Mouse (Mus musculus) MEL-GATA-1-ER (cell line): ENCODE results near the gene Runx2.

ENCODE experiments used
- DNase-seq: peaks from one replicate; pipeline ENCODE4 v3.0.0-alpha.2; 2012; ENCODE audit warnings: low read depth; ENCODE audit errors: extremely low read depth

Gene Runx2

DNA sequence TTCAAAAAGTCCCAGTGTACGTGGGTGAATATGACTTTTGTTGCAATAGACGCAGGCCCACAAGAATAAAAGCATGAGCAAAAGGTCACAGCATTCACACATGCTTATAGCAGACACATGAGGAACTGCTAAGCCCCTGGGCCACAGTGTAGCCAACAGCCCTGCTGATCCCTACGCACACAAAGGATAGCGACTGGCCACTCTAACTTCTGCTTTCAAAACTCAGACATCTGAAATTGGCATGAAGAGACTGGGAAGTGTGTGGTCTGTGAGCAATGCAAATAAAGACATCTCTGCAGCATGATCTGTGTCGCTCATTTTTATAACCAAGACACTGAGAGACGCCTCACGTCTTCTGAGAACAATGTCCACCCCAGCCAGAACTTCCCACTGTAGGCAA is 150.7 kb downstream of the Runx2 start:
- DNase-seq, result no peak

- no peak for DNase-seq
Measured at GRCm38 (mm10) chr17:44663208-44663607, 151.4 kb downstream of the Runx2 start.

DNA sequence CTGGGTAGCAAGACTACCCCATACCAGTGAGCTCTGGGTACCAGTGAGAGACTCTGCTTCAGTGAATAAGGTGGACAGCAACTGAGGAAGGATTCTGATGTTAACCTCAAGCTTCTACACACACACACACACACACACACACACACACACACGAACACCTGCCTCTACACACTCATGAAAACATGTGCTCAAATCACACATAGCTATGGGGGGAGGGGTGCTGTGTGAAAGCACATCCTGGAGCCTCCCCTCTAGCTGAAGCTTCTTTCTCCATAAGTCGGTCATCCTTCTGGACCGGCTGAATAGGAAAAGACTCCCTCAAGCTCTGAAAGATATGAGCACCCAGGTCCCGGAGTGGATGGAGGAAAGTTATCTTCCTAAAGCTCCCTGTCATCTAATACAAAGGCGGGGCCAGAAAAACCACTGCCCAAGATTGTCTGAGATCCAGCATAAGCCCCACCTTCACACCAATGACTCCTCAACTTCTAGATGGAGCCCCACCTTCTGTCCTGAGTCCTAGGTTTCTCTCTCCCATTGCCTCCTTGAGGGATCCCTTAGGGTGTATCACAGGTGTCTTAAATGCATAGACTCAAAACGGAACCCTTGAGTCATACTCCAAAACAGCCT is 152.4 kb downstream of the Runx2 start:
- no peak for DNase-seq

- no peak for DNase-seq
Measured at GRCm38 (mm10) chr17:44660121-44660806, 154.3 kb downstream of the Runx2 start.

DNA sequence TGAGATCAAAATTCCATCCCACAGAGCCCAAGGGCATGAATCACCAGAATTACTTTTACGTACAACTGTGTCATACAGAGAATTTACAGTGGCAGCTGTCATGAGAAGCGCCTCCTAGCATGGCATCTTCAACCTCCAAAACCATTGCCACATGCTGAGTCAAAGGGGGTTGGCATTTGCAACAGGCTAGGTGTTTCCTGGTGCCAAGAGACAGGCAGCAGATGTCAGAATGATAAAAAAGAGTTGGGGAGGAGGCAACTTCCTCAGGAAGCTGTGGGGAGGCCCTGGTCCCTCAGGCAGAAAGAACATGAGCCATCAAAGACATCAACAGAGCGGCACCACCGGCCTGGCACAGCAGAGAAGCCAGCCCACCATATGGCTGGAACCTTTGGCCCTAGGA is 160.1 kb downstream of the Runx2 start:
- DNase-seq, result peak; percentile 52

DNA sequence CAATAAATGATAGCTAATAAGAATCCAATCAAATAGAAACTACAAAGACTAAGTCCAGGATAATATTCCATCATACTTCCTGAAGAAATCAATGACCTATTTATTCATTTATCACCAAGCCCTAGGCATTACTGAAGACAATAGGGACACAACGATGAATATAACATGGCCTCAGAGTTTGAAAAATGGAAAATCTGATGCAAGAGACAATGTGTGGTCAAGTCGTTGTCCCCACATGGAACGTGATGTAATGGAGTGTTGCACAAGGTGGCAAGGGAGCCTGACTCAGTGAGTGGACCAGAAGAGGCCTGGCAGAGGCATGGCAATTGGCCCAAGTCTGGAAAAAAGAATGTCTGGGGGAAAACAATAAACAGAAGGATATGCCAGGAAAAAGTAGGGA is 161.5 kb downstream of the Runx2 start:
- no peak for DNase-seq

- DNase-seq, result no peak
Measured at GRCm38 (mm10) chr17:44652054-44652453, 162.5 kb downstream of the Runx2 start.

- no peak for DNase-seq
Measured at GRCm38 (mm10) chr17:44651613-44652012, 163.0 kb downstream of the Runx2 start.

- DNase-seq, result no peak
Measured at GRCm38 (mm10) chr17:44650431-44650830, 164.2 kb downstream of the Runx2 start.

DNA sequence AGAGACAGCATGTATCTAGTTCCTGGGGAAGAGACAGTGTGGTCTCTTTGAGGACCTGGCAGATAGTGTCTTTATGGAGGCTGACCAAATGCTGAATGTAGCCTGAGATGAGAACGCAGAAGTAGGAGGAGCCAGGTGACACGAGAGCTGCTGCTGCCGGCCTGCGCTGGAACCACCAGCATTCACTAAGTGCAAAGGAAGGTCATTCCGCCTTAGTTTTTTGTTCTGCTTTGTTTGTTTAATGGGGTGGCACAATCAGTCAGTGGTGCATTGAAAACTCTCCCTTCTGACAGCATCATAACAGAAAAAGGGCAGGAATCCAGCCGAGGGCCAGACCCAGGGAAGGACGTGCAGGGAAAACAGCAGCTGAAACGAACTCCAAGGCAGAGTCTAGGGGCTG is 165.5 kb downstream of the Runx2 start:
- no peak for DNase-seq

- DNase-seq, result no peak
Measured at GRCm38 (mm10) chr17:44647916-44648315, 166.7 kb downstream of the Runx2 start.

DNA sequence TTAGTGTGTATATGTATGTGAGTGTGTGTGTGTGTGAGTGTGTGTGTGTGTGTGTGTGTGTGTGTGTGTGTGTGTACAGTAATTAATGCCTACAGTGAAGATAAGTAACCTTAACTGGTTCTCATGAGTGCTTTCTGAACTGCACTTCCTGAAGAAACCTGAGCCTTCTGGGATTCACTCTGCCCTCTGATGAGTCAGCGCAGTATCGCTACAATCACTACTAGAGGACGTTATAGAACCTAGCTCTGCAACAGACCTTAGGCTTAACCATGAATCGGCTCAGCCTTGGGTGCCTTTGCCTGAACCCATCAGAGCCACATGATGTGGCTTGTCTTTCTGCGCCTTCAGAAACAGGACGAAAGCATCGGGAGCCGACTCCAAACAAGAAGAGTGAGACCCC is 169.5 kb downstream of the Runx2 start:
- DNase-seq, result no peak

DNA sequence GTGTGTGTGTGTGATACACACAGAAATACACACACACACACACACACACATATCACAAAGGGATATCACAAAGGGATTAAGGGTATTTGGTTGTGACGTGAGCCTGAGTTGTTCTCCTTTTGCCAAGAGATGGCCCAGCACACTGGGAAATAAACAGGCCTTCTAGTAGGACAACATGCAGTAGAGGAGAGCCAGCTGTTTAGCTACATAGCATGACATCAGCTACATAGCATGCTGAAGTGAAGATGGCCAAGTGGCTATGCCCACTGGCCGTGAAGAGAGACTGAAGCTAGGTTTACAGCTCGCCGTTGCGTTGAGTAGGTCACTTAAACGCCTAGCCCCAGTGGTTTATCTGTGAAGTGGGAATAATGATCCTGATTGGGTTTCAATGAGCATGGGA is 171.3 kb downstream of the Runx2 start:
- no peak for DNase-seq

DNA sequence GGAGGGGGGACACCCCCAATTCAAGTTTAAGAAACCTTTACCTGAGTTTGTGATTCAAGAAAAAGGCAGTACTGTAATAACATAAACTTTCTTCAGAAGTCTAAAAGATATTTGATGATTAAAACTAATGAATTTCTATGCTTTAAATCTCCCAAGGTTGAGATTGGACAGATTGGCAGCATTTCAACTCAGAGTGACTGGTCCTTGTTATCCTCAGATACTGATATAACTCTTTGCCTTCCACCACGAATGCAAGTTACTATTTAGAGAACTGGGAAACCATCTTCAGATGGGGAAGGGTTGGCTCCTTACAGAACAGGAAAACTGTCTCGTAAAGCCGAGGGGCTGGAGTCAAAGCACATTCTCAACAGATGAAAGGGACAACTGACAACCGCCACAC is 172.5 kb downstream of the Runx2 start:
- no peak for DNase-seq

DNA sequence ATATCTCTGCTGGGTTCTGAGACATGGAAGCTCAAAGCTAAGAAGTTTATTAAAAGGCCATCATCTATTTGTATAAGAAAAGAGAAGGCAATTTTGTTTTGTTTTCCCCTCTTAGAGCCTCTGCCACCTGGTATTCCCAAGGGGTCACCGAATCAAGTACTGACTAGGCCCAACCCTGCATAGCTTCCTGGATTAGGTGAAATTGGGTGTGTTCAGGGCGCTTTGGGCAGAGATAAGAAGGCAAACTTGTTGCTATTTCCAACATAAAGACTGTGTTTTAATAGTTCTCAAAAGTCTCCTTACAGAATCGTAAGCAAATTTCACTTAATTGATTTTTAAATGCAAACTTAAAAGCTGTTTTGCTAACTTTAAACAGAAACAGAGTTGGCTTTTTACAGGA is 173.7 kb downstream of the Runx2 start:
- DNase-seq, result peak; percentile 26

- no peak for DNase-seq
Measured at GRCm38 (mm10) chr17:44639446-44639845, 175.2 kb downstream of the Runx2 start.

GRCm38 (mm10) chr17:44637181-44637880 is 177.3 kb downstream of the Runx2 start:
- no peak for DNase-seq

GRCm38 (mm10) chr17:44634486-44634885 is 180.1 kb downstream of the Runx2 start:
- no peak for DNase-seq

GRCm38 (mm10) chr17:44633607-44634415 is 180.8 kb downstream of the Runx2 start:
- no peak for DNase-seq

GRCm38 (mm10) chr17:44632941-44633340 is 181.7 kb downstream of the Runx2 start:
- no peak for DNase-seq

GRCm38 (mm10) chr17:44632292-44632691 is 182.3 kb downstream of the Runx2 start:
- DNase-seq, result no peak

DNA sequence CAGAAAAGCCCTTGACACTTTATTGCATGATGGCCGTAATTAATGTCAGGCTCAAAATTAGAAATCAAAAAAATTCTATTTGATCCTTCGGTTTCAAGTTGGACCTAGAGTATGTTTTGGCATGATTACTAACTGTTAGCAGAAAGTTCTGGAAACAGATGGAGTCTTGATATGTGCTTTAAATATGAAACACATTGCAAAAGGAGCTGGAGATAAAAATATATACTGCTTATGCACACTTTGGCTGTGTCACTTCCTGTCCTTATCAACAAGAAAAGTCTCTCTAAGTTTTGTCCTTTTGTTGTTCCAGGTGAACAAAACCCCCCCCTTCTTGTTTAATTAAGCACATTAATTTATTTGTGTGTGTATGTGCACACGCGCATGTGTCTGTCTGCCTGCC is 183.0 kb downstream of the Runx2 start:
- DNase-seq, result no peak
